Mouse (Mus musculus): Measurements from ENCODE around the gene Tnpo1. TPM values are rescaled to one million over a fixed set of nuclear protein-coding genes. Genes with fewer than 3 reads are reported as not detected.
A peak's percentile ranks its signal among the peaks of the same experiment; 100 is the strongest.
"Not testable (repeated sequence)": the region's sequence is repeated elsewhere in the genome, so short reads cannot be mapped to it uniquely, and the experiment has no call there.

Tnpo1 gene
- polyA plus RNA-seq, 1 experiment: 27.0 TPM

DNA sequence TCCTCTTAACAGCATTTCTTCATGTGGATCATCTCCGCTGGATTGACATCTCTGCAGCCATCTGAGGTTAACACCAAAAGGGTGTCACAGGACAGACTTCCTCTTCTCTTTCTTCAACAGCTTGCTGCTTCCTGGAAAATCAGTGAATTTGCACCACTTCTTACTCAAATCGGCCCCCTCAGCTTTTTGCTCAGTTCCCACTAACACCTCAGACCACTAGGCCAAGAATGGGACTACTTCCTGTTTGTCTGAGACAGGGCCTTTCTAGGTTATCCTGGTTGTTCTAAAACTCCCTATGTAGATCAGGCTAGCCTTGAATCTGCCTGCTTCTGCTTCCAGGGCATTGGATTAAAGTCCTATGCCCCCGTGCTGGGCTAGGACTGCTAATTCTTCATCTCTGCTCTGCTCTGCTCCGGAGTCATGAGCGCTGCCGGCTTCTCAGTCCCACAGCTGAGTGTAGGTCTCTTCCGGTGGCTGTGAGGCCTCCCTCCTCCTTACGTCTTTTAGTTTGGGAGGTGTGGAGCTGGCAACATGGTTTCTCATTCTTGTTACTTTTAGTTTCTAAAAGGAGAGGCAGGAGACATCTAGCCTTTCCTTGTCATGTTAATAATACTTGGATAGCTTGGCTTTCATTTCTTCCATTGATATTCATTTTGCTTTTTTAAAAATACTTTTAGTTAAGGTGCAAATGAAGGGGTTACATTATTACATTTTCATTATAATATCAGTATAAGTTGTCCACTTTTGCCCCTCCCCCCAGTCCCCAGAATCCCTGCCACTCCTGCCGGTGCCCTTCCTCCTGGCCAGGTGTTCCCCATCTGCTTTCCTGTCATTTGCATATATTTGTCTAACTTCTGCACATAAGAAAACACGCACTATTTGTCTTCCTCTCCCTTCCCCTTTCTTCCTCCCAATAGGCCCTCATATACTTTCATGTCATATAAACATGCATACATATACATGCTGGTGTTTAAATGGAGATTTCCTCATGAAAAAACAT lies 93.4 kb downstream of the Tnpo1 start:
- no peaks in the 10 kb centered on the region for H3K27me3 ChIP-seq (replicated peaks; ENCODE audit: control insufficient read depth, insufficient read depth, low read length)
- DNase-seq: no peak
- no peaks in the 10 kb centered on the region for H3K36me3 ChIP-seq (ENCODE audit: control insufficient read depth, insufficient read depth, low read length)
- H3K4me3 ChIP-seq (ENCODE audit: insufficient read depth, low read depth, low read length): no peak overlapping the region
- no peak overlapping the region for H3K27ac ChIP-seq (ENCODE audit: insufficient read depth, low read depth, low read length)
- no peak for TF ChIP-seq CTCF (conservative IDR thresholded peaks at IDR 0.05; ENCODE audit: insufficient read depth, insufficient read length, low read depth, low read length)
- TF ChIP-seq POLR2A (IDR thresholded peaks at IDR 0.05; ENCODE audit: low read depth, low read length): no peak
- H3K4me1 ChIP-seq (ENCODE audit: control insufficient read depth, insufficient read depth, low read length): no peaks in the 10 kb centered on the region
- 74% methylated on average over 10 of the region's 10 CpGs for WGBS

- not testable (repeated sequence) for H3K36me3 ChIP-seq (ENCODE audit: control insufficient read depth, insufficient read depth, low read length); H3K4me3 ChIP-seq (ENCODE audit: insufficient read depth, low read depth, low read length); H3K27me3 ChIP-seq (replicated peaks; ENCODE audit: control insufficient read depth, insufficient read depth, low read length); H3K27ac ChIP-seq (ENCODE audit: insufficient read depth, low read depth, low read length); H3K4me1 ChIP-seq (ENCODE audit: control insufficient read depth, insufficient read depth, low read length); DNase-seq
- WGBS: 98% methylated on average over 6 of the region's 6 CpGs
These were observed 97.2 kb downstream of the Tnpo1 start for GRCm38 (mm10) chr13:98829026-98829425.

- 90% methylated on average over 4 of the region's 4 CpGs for WGBS
- TF ChIP-seq CTCF (conservative IDR thresholded peaks at IDR 0.05; ENCODE audit: insufficient read depth, insufficient read length, low read depth, low read length) (no peak), POLR2A (IDR thresholded peaks at IDR 0.05; ENCODE audit: low read depth, low read length) (no peak)
- no peaks in the 10 kb centered on the region for H3K27me3 ChIP-seq (replicated peaks; ENCODE audit: control insufficient read depth, insufficient read depth, low read length)
- H3K27ac ChIP-seq (ENCODE audit: insufficient read depth, low read depth, low read length): no peak overlapping the region
- DNase-seq: no peak
- H3K36me3 ChIP-seq (ENCODE audit: control insufficient read depth, insufficient read depth, low read length): no peaks in the 10 kb centered on the region
- peaks cover 3% of the 10 kb centered on the region; the same call in 1 of the 2 replicates for H3K4me1 ChIP-seq (ENCODE audit: control insufficient read depth, insufficient read depth, low read length)
- no peak overlapping the region for H3K4me3 ChIP-seq (ENCODE audit: insufficient read depth, low read depth, low read length)
These were observed 100.6 kb downstream of the Tnpo1 start for GRCm38 (mm10) chr13:98825574-98825973.

DNA sequence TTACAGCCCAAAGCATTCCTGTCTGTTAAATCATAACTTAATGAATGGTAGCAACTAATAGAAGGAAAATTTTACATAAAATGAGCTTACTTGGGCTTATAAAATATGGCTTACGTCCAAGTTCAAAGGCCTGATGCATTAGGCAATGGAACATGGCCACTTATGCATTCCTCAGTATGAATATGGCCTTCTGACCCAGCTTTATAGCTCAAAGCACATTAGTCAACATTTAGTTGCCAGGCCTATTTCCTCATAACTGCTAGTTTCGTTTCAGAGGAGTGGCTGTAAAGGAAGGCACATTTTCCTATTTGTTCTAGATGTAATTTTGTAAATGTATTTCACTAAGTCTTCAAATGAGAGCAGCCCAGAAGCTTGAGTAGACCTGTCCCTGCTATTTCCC lies 107.1 kb downstream of the Tnpo1 start:
- peak; percentile 34 for DNase-seq
- Histone ChIP-seq H3K27ac (ENCODE audit: insufficient read depth, low read depth, low read length) (peak overlapping the region; percentile 90), H3K36me3 (ENCODE audit: control insufficient read depth, insufficient read depth, low read length) (no peaks in the 10 kb centered on the region), H3K27me3 (replicated peaks; ENCODE audit: control insufficient read depth, insufficient read depth, low read length) (no peaks in the 10 kb centered on the region), H3K4me1 (ENCODE audit: control insufficient read depth, insufficient read depth, low read length) (peaks cover 27% of the 10 kb centered on the region), H3K4me3 (ENCODE audit: insufficient read depth, low read depth, low read length) (no peak overlapping the region)
- WGBS: 16% methylated on average over 2 of the region's 2 CpGs
- TF ChIP-seq CTCF (conservative IDR thresholded peaks at IDR 0.05; ENCODE audit: insufficient read depth, insufficient read length, low read depth, low read length) (no peak), POLR2A (IDR thresholded peaks at IDR 0.05; ENCODE audit: low read depth, low read length) (no peak)

- DNase-seq: peak; percentile 68
- no peak overlapping the region for H3K4me3 ChIP-seq (ENCODE audit: insufficient read depth, low read depth, low read length)
- H3K4me1 ChIP-seq (ENCODE audit: control insufficient read depth, insufficient read depth, low read length): peaks cover 30% of the 10 kb centered on the region
- H3K27me3 ChIP-seq (replicated peaks; ENCODE audit: control insufficient read depth, insufficient read depth, low read length): no peaks in the 10 kb centered on the region
- H3K36me3 ChIP-seq (ENCODE audit: control insufficient read depth, insufficient read depth, low read length): no peaks in the 10 kb centered on the region
- TF ChIP-seq CTCF (conservative IDR thresholded peaks at IDR 0.05; ENCODE audit: insufficient read depth, insufficient read length, low read depth, low read length) (no peak), POLR2A (IDR thresholded peaks at IDR 0.05; ENCODE audit: low read depth, low read length) (no peak)
- peak overlapping the region; percentile 82 for H3K27ac ChIP-seq (ENCODE audit: insufficient read depth, low read depth, low read length)
- 29% methylated on average over 4 of the region's 4 CpGs for WGBS
These were observed 108.0 kb downstream of the Tnpo1 start for GRCm38 (mm10) chr13:98818205-98818604.

GRCm38 (mm10) chr13:98817766-98818165 lies 108.4 kb downstream of the Tnpo1 start:
- no peak overlapping the region for H3K4me3 ChIP-seq (ENCODE audit: insufficient read depth, low read depth, low read length)
- peak overlapping the region; percentile 82 for H3K27ac ChIP-seq (ENCODE audit: insufficient read depth, low read depth, low read length)
- TF ChIP-seq POLR2A (IDR thresholded peaks at IDR 0.05; ENCODE audit: low read depth, low read length) (no peak), CTCF (conservative IDR thresholded peaks at IDR 0.05; ENCODE audit: insufficient read depth, insufficient read length, low read depth, low read length) (no peak)
- no peaks in the 10 kb centered on the region for H3K36me3 ChIP-seq (ENCODE audit: control insufficient read depth, insufficient read depth, low read length)
- no peaks in the 10 kb centered on the region for H3K27me3 ChIP-seq (replicated peaks; ENCODE audit: control insufficient read depth, insufficient read depth, low read length)
- H3K4me1 ChIP-seq (ENCODE audit: control insufficient read depth, insufficient read depth, low read length): peaks cover 30% of the 10 kb centered on the region
- 46% methylated on average over 4 of the region's 4 CpGs for WGBS
- DNase-seq: peak; percentile 17

DNA sequence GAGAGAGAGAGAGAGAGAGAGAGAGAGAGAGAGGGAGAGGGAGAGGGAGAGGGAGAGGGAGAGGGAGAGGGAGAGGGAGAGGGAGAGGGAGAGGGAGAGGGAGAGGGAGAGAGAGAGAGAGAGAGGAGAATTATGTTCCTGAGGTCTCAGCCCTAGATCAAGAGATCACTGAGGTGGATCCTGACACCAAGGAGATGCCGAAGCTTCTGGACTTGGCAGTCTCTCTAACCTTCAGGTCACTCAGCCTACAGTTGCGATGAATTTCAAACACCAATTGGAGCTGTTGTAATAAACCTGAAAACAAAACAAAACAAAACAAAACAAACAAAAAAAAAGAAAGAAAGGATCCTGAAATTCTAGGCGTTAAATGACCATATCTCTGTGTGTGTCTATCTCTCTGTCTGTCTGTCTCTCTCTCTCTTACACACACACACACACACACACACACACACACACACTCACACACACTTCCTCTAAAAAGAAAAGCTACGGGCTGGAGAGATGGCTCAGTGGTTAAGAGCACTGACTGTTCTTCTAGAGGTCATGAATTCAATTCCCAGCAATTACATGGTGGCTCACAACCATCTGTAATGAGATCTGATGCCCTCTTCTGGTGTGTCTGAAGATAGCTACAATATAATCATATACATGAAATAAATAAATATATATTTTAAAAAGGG lies 109.1 kb downstream of the Tnpo1 start:
- H3K4me3 ChIP-seq (ENCODE audit: insufficient read depth, low read depth, low read length): not testable (repeated sequence)

More for the DNA sequence above, 109.1 kb downstream of the Tnpo1 start:
- whole genome bisulfite sequencing: 42% methylated on average over 4 of the region's 4 CpGs
- not testable (repeated sequence) for DNase-seq; H3K36me3 ChIP-seq (ENCODE audit: control insufficient read depth, insufficient read depth, low read length); H3K27me3 ChIP-seq (replicated peaks; ENCODE audit: control insufficient read depth, insufficient read depth, low read length)
- peaks cover 34% of the 10 kb centered on the region for H3K4me1 ChIP-seq (ENCODE audit: control insufficient read depth, insufficient read depth, low read length)
- H3K27ac ChIP-seq (ENCODE audit: insufficient read depth, low read depth, low read length): peak overlapping the region; percentile 60; the same call in 1 of the 2 replicates
